Mouse (Mus musculus) heart, embryonic 14.5 days (tissue): ENCODE measurements around the gene Cct4. TPM values are rescaled to one million over a fixed set of nuclear protein-coding genes. Genes with fewer than 3 reads are reported as not detected.
A peak's percentile ranks its signal among the peaks of the same experiment; 100 is the strongest.

Experiments
- ATAC-seq: fragments of 200-750 bp; cut with Nextera tagmentation; 2 replicates; pipeline ENCODE4 v1.8.0; 2017; ENCODE audit warnings: low read depth, moderate TSS enrichment; ENCODE audit not compliant: insufficient number of reproducible peaks, insufficient read depth, low FRiP score
- H3K27ac ChIP-seq, 2 experiments: fragments of 200-500 bp in 1 of 2; fragments of 300-500 bp in 1 of 2; sonication (generic) in 1 of 2; replicated peaks in 1 of 2; 2 replicates each; pipeline ENCODE4 v1.5.1; 2012 to 2014; ENCODE audit warnings: low read depth in 2 of 2, low read length in 2 of 2, control low read depth in 1 of 2, mild to moderate bottlenecking in 1 of 2, mixed read lengths in 1 of 2; ENCODE audit not compliant: control insufficient read depth in 1 of 2, insufficient read depth in 1 of 2
- H3K27me3 ChIP-seq: fragments of 300-500 bp; sonication (generic); 2 replicates; pipeline ENCODE4 v1.6.1; 2014; ENCODE audit warnings: mild to moderate bottlenecking, low read length, control low read depth; ENCODE audit not compliant: control insufficient read depth, insufficient read depth
- H3K36me3 ChIP-seq: fragments of 300-500 bp; sonication (generic); 2 replicates; pipeline ENCODE4 v1.6.1; 2014; ENCODE audit warnings: mild to moderate bottlenecking, control low read depth, low read length, mixed read lengths; ENCODE audit not compliant: control insufficient read depth, insufficient read depth
- H3K4me1 ChIP-seq, 2 experiments: fragments of 200-500 bp in 1 of 2; fragments of 300-500 bp in 1 of 2; sonication (generic) in 1 of 2; 2 replicates each; pipeline ENCODE4 v1.6.1; 2012 to 2014; ENCODE audit warnings: low read length in 2 of 2, control low read depth in 1 of 2, mixed read lengths in 1 of 2; ENCODE audit not compliant: control insufficient read depth in 2 of 2, insufficient read depth in 2 of 2
- H3K4me2 ChIP-seq: fragments of 300-500 bp; sonication (generic); 2 replicates; pipeline ENCODE4 v1.6.1; 2014; ENCODE audit warnings: mild to moderate bottlenecking, low read length
- H3K4me3 ChIP-seq, 2 experiments: fragments of 200-500 bp in 1 of 2; fragments of 300-500 bp in 1 of 2; sonication (generic) in 1 of 2; 2 replicates each; pipeline ENCODE4 v1.5.1; 2012 to 2014; ENCODE audit warnings: low read length in 2 of 2, mild to moderate bottlenecking in 2 of 2, control low read depth in 1 of 2, low read depth in 1 of 2, moderate library complexity in 1 of 2; ENCODE audit not compliant: control insufficient read depth in 1 of 2, insufficient read depth in 1 of 2
- H3K9ac ChIP-seq: fragments of 300-500 bp; sonication (generic); 2 replicates; pipeline ENCODE4 v1.6.1; 2014; ENCODE audit warnings: mild to moderate bottlenecking, low read length
- H3K9me3 ChIP-seq: fragments of 300-500 bp; sonication (generic); 2 replicates; pipeline ENCODE4 v1.6.1; 2016; ENCODE audit warnings: low read length, control low read depth; ENCODE audit not compliant: control insufficient read depth
- WGBS: fragments of 180-500 bp; shearing (Covaris S2); extraction: QIAGEN DNeasy Blood & Tissue Kit; methylation state at CpG from one replicate; pipeline ENCODE4 v1.1.7; 2014; 5-methylcytosine and 5-hydroxymethylcytosine counted together
- polyA plus RNA-seq: library from polyadenylated mRNA; unstranded; fragments of >200 nt; fragmentation: Nextera tagmentation; extraction: Ambion mirVana; gene quantifications from 2 replicates; pipeline ENCODE4 v1.2.1, GENCODE M21; 2014

Gene Cct4
- polyA plus RNA-seq, result 214 and 223 TPM in 2 replicates

GRCm38 (mm10) chr11:22990393-22991126 is at the start of gene Cct4:
Gene Cct4 (plus strand): TSS chr11:22990519.
- H3K4me1 ChIP-seq, result peaks cover 4 to 13% of the 10 kb centered on the region in 2 experiments
- H3K9ac ChIP-seq, result peak within 1 kb of the TSS; percentile 93
- H3K27me3 ChIP-seq, result no peaks in the 10 kb centered on the region
- no peaks in the 10 kb centered on the region for H3K9me3 ChIP-seq
- WGBS, result under 1% methylated on average over 65 of the region's 66 CpGs
- H3K4me2 ChIP-seq, result peak within 1 kb of the TSS; percentile 97
- ATAC-seq, result peak; percentile 99
- peak within 1 kb of the TSS; percentile 64 to 67 for H3K4me3 ChIP-seq
- H3K36me3 ChIP-seq, result peaks cover 27% of the 10 kb centered on the region
- H3K27ac ChIP-seq, result peak within 1 kb of the TSS; percentile 76 to 94

GRCm38 (mm10) chr11:22949101-22949500 is 41.2 kb upstream of the Cct4 start:
- H3K36me3 ChIP-seq, result 0 out of 2 replicates have a peak, but pooled peaks cover 3% of the 10 kb centered on the region
- WGBS, result 97% methylated on average over 1 of the region's 1 CpGs
- H3K4me3 ChIP-seq, result no peak overlapping the region
- H3K4me2 ChIP-seq, result no peak overlapping the region
- no peaks in the 10 kb centered on the region for H3K4me1 ChIP-seq
- H3K9ac ChIP-seq, result no peak overlapping the region
- H3K27ac ChIP-seq, result no peak overlapping the region
- H3K27me3 ChIP-seq, result no peaks in the 10 kb centered on the region
- ATAC-seq, result no peak
- no peaks in the 10 kb centered on the region for H3K9me3 ChIP-seq

- Histone ChIP-seq H3K36me3 (0 out of 2 replicates have a peak, but pooled peaks cover 4% of the 10 kb centered on the region), H3K4me3 (no peak overlapping the region), H3K9me3 (no peaks in the 10 kb centered on the region), H3K4me2 (no peak overlapping the region), H3K27me3 (no peaks in the 10 kb centered on the region), H3K4me1 (no peaks in the 10 kb centered on the region), H3K9ac (no peak overlapping the region), H3K27ac (no peak overlapping the region)
- WGBS, result 89% methylated on average over 6 of the region's 6 CpGs
- no peak for ATAC-seq
Measured at GRCm38 (mm10) chr11:22950131-22950530, 40.2 kb upstream of the Cct4 start.

- no peak for ATAC-seq
Measured at GRCm38 (mm10) chr11:22952668-22953067, 37.7 kb upstream of the Cct4 start.

GRCm38 (mm10) chr11:22956346-22956745 is 34.0 kb upstream of the Cct4 start:
- Histone ChIP-seq H3K27ac (no peak overlapping the region), H3K4me2 (no peak overlapping the region), H3K36me3 (peaks cover 15% of the 10 kb centered on the region), H3K4me3 (no peak overlapping the region), H3K9me3 (no peaks in the 10 kb centered on the region), H3K9ac (no peak overlapping the region), H3K27me3 (no peaks in the 10 kb centered on the region), H3K4me1 (no peaks in the 10 kb centered on the region)
- no peak for ATAC-seq
- WGBS, result 92% methylated on average over 6 of the region's 6 CpGs

More at GRCm38 (mm10) chr11:22952668-22953067, 37.7 kb upstream of the Cct4 start:
- WGBS, result 88% methylated on average over 7 of the region's 7 CpGs
- H3K27me3 ChIP-seq, result no peaks in the 10 kb centered on the region
- no peak overlapping the region for H3K4me2 ChIP-seq
- no peak overlapping the region for H3K27ac ChIP-seq
- peaks cover 15% of the 10 kb centered on the region for H3K36me3 ChIP-seq
- no peak overlapping the region for H3K9ac ChIP-seq
- H3K9me3 ChIP-seq, result no peaks in the 10 kb centered on the region
- no peak overlapping the region for H3K4me3 ChIP-seq
- H3K4me1 ChIP-seq, result no peaks in the 10 kb centered on the region

- H3K4me1 ChIP-seq, result no peaks in the 10 kb centered on the region
- no peak overlapping the region for H3K27ac ChIP-seq
- H3K4me3 ChIP-seq, result no peak overlapping the region
- no peaks in the 10 kb centered on the region for H3K27me3 ChIP-seq
- WGBS, result 66% methylated on average over 4 of the region's 4 CpGs
- no peak overlapping the region for H3K4me2 ChIP-seq
- peaks cover 15% of the 10 kb centered on the region for H3K36me3 ChIP-seq
- H3K9me3 ChIP-seq, result no peaks in the 10 kb centered on the region
- ATAC-seq, result 0 out of 2 replicates have a peak, but pooled peaks have one; percentile 56
- no peak overlapping the region for H3K9ac ChIP-seq
Measured at GRCm38 (mm10) chr11:22956830-22957229, 33.5 kb upstream of the Cct4 start.

- no peak overlapping the region for H3K4me2 ChIP-seq
- 96% methylated on average over 4 of the region's 4 CpGs for WGBS
- H3K9me3 ChIP-seq, result no peaks in the 10 kb centered on the region
- H3K36me3 ChIP-seq, result peaks cover 11% of the 10 kb centered on the region
- H3K4me1 ChIP-seq, result no peaks in the 10 kb centered on the region
- H3K27ac ChIP-seq, result no peak overlapping the region
- no peak overlapping the region for H3K9ac ChIP-seq
- H3K27me3 ChIP-seq, result no peaks in the 10 kb centered on the region
- ATAC-seq, result no peak
- no peak overlapping the region for H3K4me3 ChIP-seq
Measured at GRCm38 (mm10) chr11:22957791-22958374, 32.4 kb upstream of the Cct4 start.
